Mouse (Mus musculus): Measurements from ENCODE around the gene Uso1. TPM values are rescaled to one million over a fixed set of nuclear protein-coding genes. Genes with fewer than 3 reads are reported as not detected.

Gene Uso1
- total RNA-seq, 1 experiment = 51.6 TPM

GRCm38 (mm10) chr5:92114939-92115338, 22.8 kb upstream of the Uso1 start:
- TF ChIP-seq ZC3H11A (IDR thresholded peaks at IDR 0.05; ENCODE audit: borderline replicate concordance, low read depth, low read length) (no peak), ZNF384 (IDR thresholded peaks at IDR 0.05; ENCODE audit: low read depth, low read length) (no peak), MAFK (IDR thresholded peaks at IDR 0.05; ENCODE audit: insufficient read depth, low read depth, low read length) (no peak), HCFC1 (IDR thresholded peaks at IDR 0.05; ENCODE audit: borderline replicate concordance, insufficient read depth, low read length) (no peak), CHD2 (IDR thresholded peaks at IDR 0.05; ENCODE audit: low read depth, low read length) (no peak)
- in situ Hi-C loops (cut with MboI; ENCODE audit: low sequenced_read_pairs in 2 of 2, unreplicated experiment in 2 of 2) = loop anchor here in 1 of 2 experiments (5.0 kb wide), 1 partner anchor 43 kb away; no protein-coding TSS in a partner anchor
- no peak overlapping the region for H3K9ac ChIP-seq (ENCODE audit: insufficient read depth, low read depth, low read length, poor library complexity, severe bottlenecking)
- DNase-seq (ENCODE audit: low read depth, low spot score) = no peak
- H3K4me3 ChIP-seq (ENCODE audit: insufficient read depth in 1 of 2, low read depth in 1 of 2, low read length in 2 of 2, poor library complexity in 1 of 2, severe bottlenecking in 1 of 2) = no peak overlapping the region
- H3K9me3 ChIP-seq (ENCODE audit: control insufficient read depth, insufficient read depth, low read depth, low read length) = no peaks in the 10 kb centered on the region
- no peaks in the 10 kb centered on the region for H3K36me3 ChIP-seq (ENCODE audit: control insufficient read depth, insufficient read depth, low read length, poor library complexity, severe bottlenecking)
- peaks cover 0 to 19% of the 10 kb centered on the region in 2 experiments; a peak in 2 of 4 replicates for H3K4me1 ChIP-seq (ENCODE audit: control insufficient read depth in 2 of 2, insufficient read depth in 2 of 2, low read length in 2 of 2, poor library complexity in 1 of 2)
- no peak overlapping the region; the same call in 1 of the 2 replicates for H3K27ac ChIP-seq (ENCODE audit: insufficient read depth, low read depth, low read length, poor library complexity, severe bottlenecking)

- Histone ChIP-seq H3K27ac (ENCODE audit: insufficient read depth, low read depth, low read length, poor library complexity, severe bottlenecking) (no peak overlapping the region), H3K4me1 (ENCODE audit: control insufficient read depth in 2 of 2, insufficient read depth in 2 of 2, low read length in 2 of 2, poor library complexity in 1 of 2) (peaks cover 0 to 14% of the 10 kb centered on the region in 2 experiments; a peak in 2 of 4 replicates), H3K9me3 (ENCODE audit: control insufficient read depth, insufficient read depth, low read depth, low read length) (no peaks in the 10 kb centered on the region), H3K9ac (ENCODE audit: insufficient read depth, low read depth, low read length, poor library complexity, severe bottlenecking) (no peak overlapping the region), H3K36me3 (ENCODE audit: control insufficient read depth, insufficient read depth, low read length, poor library complexity, severe bottlenecking) (no peaks in the 10 kb centered on the region), H3K4me3 (ENCODE audit: insufficient read depth in 1 of 2, low read depth in 1 of 2, low read length in 2 of 2, poor library complexity in 1 of 2, severe bottlenecking in 1 of 2) (no peak overlapping the region)
- in situ Hi-C loops (cut with MboI; ENCODE audit: low sequenced_read_pairs in 2 of 2, unreplicated experiment in 2 of 2) = loop anchor here in 1 of 2 experiments (5.0 kb wide), 1 partner anchor 46 kb away; no protein-coding TSS in a partner anchor
- peak; percentile 80 for DNase-seq (ENCODE audit: low read depth, low spot score)
- TF ChIP-seq MAFK (IDR thresholded peaks at IDR 0.05; ENCODE audit: insufficient read depth, low read depth, low read length) (peak; percentile 84), HCFC1 (IDR thresholded peaks at IDR 0.05; ENCODE audit: borderline replicate concordance, insufficient read depth, low read length) (no peak), ZNF384 (IDR thresholded peaks at IDR 0.05; ENCODE audit: low read depth, low read length) (no peak), CHD2 (IDR thresholded peaks at IDR 0.05; ENCODE audit: low read depth, low read length) (no peak; the same call in 1 of the 2 replicates), ZC3H11A (IDR thresholded peaks at IDR 0.05; ENCODE audit: borderline replicate concordance, low read depth, low read length) (peak; percentile 95)
Measured at GRCm38 (mm10) chr5:92117823-92118403, 19.8 kb upstream of the Uso1 start.

- no peak overlapping the region for H3K9ac ChIP-seq (ENCODE audit: insufficient read depth, low read depth, low read length, poor library complexity, severe bottlenecking)
- in situ Hi-C loops (cut with MboI; ENCODE audit: low sequenced_read_pairs in 2 of 2, unreplicated experiment in 2 of 2) = no loop called here
- H3K9me3 ChIP-seq (ENCODE audit: control insufficient read depth, insufficient read depth, low read depth, low read length) = no peaks in the 10 kb centered on the region
- H3K4me3 ChIP-seq (ENCODE audit: insufficient read depth in 1 of 2, low read depth in 1 of 2, low read length in 2 of 2, poor library complexity in 1 of 2, severe bottlenecking in 1 of 2) = no peak overlapping the region
- no peak overlapping the region for H3K27ac ChIP-seq (ENCODE audit: insufficient read depth, low read depth, low read length, poor library complexity, severe bottlenecking)
- peaks cover 0 to 6% of the 10 kb centered on the region in 2 experiments; a peak in 1 of 4 replicates for H3K4me1 ChIP-seq (ENCODE audit: control insufficient read depth in 2 of 2, insufficient read depth in 2 of 2, low read length in 2 of 2, poor library complexity in 1 of 2)
- TF ChIP-seq ZNF384 (IDR thresholded peaks at IDR 0.05; ENCODE audit: low read depth, low read length) (no peak), CHD2 (IDR thresholded peaks at IDR 0.05; ENCODE audit: low read depth, low read length) (no peak), MAFK (IDR thresholded peaks at IDR 0.05; ENCODE audit: insufficient read depth, low read depth, low read length) (no peak), HCFC1 (IDR thresholded peaks at IDR 0.05; ENCODE audit: borderline replicate concordance, insufficient read depth, low read length) (no peak), ZC3H11A (IDR thresholded peaks at IDR 0.05; ENCODE audit: borderline replicate concordance, low read depth, low read length) (no peak)
- DNase-seq (ENCODE audit: low read depth, low spot score) = no peak
- no peaks in the 10 kb centered on the region for H3K36me3 ChIP-seq (ENCODE audit: control insufficient read depth, insufficient read depth, low read length, poor library complexity, severe bottlenecking)
Measured at GRCm38 (mm10) chr5:92121636-92122035, 16.1 kb upstream of the Uso1 start.

GRCm38 (mm10) chr5:92125446-92125845, 12.3 kb upstream of the Uso1 start:
- TF ChIP-seq ZNF384 (IDR thresholded peaks at IDR 0.05; ENCODE audit: low read depth, low read length) (no peak), MAFK (IDR thresholded peaks at IDR 0.05; ENCODE audit: insufficient read depth, low read depth, low read length) (no peak), ZC3H11A (IDR thresholded peaks at IDR 0.05; ENCODE audit: borderline replicate concordance, low read depth, low read length) (no peak), HCFC1 (IDR thresholded peaks at IDR 0.05; ENCODE audit: borderline replicate concordance, insufficient read depth, low read length) (no peak), CHD2 (IDR thresholded peaks at IDR 0.05; ENCODE audit: low read depth, low read length) (no peak)
- H3K9me3 ChIP-seq (ENCODE audit: control insufficient read depth, insufficient read depth, low read depth, low read length) = no peaks in the 10 kb centered on the region
- H3K36me3 ChIP-seq (ENCODE audit: control insufficient read depth, insufficient read depth, low read length, poor library complexity, severe bottlenecking) = no peaks in the 10 kb centered on the region
- H3K27ac ChIP-seq (ENCODE audit: insufficient read depth, low read depth, low read length, poor library complexity, severe bottlenecking) = no peak overlapping the region
- H3K4me3 ChIP-seq (ENCODE audit: insufficient read depth in 1 of 2, low read depth in 1 of 2, low read length in 2 of 2, poor library complexity in 1 of 2, severe bottlenecking in 1 of 2) = no peak overlapping the region
- no peak for DNase-seq (ENCODE audit: low read depth, low spot score)
- in situ Hi-C loops (cut with MboI; ENCODE audit: low sequenced_read_pairs in 2 of 2, unreplicated experiment in 2 of 2) = no loop called here
- peaks cover 7 to 11% of the 10 kb centered on the region in 2 experiments; a peak in 2 of 4 replicates for H3K4me1 ChIP-seq (ENCODE audit: control insufficient read depth in 2 of 2, insufficient read depth in 2 of 2, low read length in 2 of 2, poor library complexity in 1 of 2)
- H3K9ac ChIP-seq (ENCODE audit: insufficient read depth, low read depth, low read length, poor library complexity, severe bottlenecking) = no peak overlapping the region

All from ES-E14 (cell line).